Mouse (Mus musculus): ENCODE results near the gene Uba1y. TPM values are rescaled to one million over a fixed set of nuclear protein-coding genes. Genes with fewer than 3 reads are reported as not detected.
"Not testable (repeated sequence)": the region's sequence is repeated elsewhere in the genome, so short reads cannot be mapped to it uniquely, and the experiment has no call there.

Uba1y gene
- polyA plus RNA-seq (2012; rRNA removed): not detected in 2 replicates

- TF ChIP-seq CTCF (IDR thresholded peaks at IDR 0.05; ENCODE audit: extremely low read depth, insufficient read depth, low read length) (no peak), POLR2A (IDR thresholded peaks at IDR 0.05; ENCODE audit: extremely low read depth, insufficient read depth, low read length) (no peak)
- Histone ChIP-seq H3K4me3 (ENCODE audit: insufficient read depth, low read length) (no peak within 1 kb of the TSS), H3K4me1 (ENCODE audit: control insufficient read depth, insufficient read depth, low read length) (no peaks in the 10 kb centered on the region), H3K27ac (ENCODE audit: insufficient read depth, low read length) (no peak within 1 kb of the TSS)
Observed at GRCm38 (mm10) chrY:818396-818795, at the start of gene Uba1y. Gene Uba1y, plus strand, starts transcription at chrY:818649.

DNA sequence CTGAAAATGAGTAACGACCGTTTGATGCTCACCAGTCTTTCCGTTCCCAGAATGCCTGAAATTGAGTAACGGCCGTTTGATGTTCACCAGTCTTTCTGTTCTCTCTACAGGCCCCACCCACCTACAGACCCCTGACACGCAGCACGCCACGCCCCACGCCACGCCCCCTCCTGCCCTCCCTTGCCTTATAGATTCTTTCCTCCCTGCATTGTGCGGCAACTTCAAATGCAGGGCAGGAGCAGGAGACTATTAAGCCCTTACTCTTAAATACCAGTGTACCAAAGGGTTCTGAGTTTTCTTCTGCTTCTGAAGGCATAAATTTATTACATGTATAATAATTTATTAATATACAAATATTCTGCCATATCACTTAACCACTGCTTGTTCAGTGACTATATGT, 21.1 kb upstream of the Uba1y start, which contains the start of gene Zfy1:
TSS of gene Zfy1 (minus strand) at position 101 of the 400 bp plus-strand sequence.
- not testable (repeated sequence) for H3K4me1 ChIP-seq (ENCODE audit: control insufficient read depth, insufficient read depth, low read length); H3K4me3 ChIP-seq (ENCODE audit: insufficient read depth, low read length); H3K27ac ChIP-seq (ENCODE audit: insufficient read depth, low read length)

DNA sequence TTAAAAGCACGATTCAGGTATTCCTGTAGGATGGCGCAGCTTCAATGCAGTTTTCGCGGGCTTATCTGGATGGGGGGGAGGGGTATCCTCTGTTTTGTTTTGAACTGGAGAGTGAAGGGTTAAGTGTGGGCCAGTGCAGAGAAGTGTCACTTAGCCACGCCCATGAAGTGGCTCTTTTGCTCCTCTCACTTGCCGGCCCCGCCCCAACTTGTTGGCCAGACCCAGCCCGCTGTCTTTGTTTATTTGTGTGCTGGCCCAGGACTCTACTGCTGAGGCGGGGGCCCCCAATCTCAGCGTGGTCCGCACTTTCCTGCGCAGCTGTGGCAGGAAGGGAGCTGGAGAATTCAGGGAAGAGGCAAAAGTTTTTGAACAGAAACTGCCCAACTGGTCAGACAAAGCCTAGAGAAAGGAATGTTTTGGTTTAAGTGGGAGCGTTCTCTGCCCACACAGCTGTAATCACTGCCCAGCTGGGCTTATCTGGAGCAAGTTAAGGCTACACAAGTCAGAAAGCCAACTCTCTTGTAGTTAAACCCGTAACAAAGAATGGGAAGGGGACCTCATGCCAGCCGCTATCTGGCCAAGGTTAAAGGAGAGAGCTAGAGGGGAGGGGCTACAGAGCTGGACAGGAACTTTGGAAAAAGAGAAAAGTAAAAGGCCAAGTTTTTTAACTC, 9.3 kb upstream of the Uba1y start:
- no peak overlapping the region for H3K27ac ChIP-seq (ENCODE audit: insufficient read depth, low read length)
- no peak overlapping the region for H3K4me3 ChIP-seq (ENCODE audit: insufficient read depth, low read length)
- no peak for TF ChIP-seq POLR2A (IDR thresholded peaks at IDR 0.05; ENCODE audit: extremely low read depth, insufficient read depth, low read length)
- no peak for TF ChIP-seq CTCF (IDR thresholded peaks at IDR 0.05; ENCODE audit: extremely low read depth, insufficient read depth, low read length)
- no peaks in the 10 kb centered on the region for H3K4me1 ChIP-seq (ENCODE audit: control insufficient read depth, insufficient read depth, low read length)

DNA sequence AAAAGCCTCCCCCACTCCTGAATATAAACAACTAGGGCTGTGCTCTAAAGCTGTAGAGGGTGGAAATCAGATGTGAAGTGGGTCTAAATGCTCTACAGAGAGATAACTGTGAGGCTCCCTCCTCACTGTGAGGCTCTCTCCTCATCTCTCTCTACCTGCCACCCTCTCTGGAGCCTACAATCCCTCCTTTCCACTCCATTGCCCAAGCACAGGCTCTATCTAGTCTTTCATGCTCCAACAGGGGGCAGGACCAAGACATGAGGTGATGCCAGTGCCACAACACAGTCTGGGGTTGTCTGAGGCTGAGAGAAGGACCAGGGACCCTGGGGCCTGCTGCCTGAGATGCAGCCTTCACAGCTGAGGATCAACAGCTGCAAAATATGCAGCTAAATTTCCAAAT, 54.0 kb downstream of the Uba1y start:
- Histone ChIP-seq H3K4me1 (ENCODE audit: control insufficient read depth, insufficient read depth, low read length) (no peaks in the 10 kb centered on the region), H3K4me3 (ENCODE audit: insufficient read depth, low read length) (no peak overlapping the region), H3K27ac (ENCODE audit: insufficient read depth, low read length) (no peak overlapping the region)
- no peak for TF ChIP-seq CTCF (IDR thresholded peaks at IDR 0.05; ENCODE audit: extremely low read depth, insufficient read depth, low read length)
- TF ChIP-seq POLR2A (IDR thresholded peaks at IDR 0.05; ENCODE audit: extremely low read depth, insufficient read depth, low read length): no peak

DNA sequence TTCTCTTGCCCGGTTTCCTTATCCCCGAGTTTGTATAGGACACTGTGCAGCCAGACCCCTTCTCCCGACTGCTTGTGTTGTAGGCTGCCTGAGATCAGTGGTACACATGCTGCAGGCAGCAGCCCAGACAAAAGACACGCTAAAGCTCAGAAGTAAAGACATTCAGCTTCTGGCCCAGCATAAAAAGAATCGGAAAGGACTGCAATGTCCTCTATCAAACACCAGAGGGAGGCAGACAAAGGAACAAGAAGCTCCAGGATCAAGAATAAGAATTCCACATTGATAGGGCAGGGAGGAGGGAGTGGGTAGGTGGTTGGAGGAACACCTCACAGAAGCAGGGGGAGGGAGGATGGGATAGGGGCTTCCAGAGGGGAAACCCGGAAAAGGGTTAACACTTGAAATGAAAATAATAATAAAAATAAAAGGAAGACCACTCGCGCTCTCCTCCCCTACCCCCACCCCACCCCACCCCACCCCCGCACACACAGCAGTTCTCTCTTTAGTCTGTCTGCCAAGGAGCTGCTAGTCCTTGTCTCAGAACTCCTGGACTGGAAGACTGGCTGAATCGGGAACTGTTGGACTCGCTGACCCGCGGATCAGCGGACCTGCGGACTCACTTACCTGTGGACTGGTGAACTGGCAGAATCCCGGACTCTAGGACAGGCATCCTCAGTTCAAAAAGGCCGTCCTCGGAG, 54.6 kb downstream of the Uba1y start:
- Histone ChIP-seq H3K4me1 (ENCODE audit: control insufficient read depth, insufficient read depth, low read length) (no peaks in the 10 kb centered on the region), H3K4me3 (ENCODE audit: insufficient read depth, low read length) (no peak overlapping the region), H3K27ac (ENCODE audit: insufficient read depth, low read length) (no peak overlapping the region)
- no peak for TF ChIP-seq CTCF (IDR thresholded peaks at IDR 0.05; ENCODE audit: extremely low read depth, insufficient read depth, low read length)
- TF ChIP-seq POLR2A (IDR thresholded peaks at IDR 0.05; ENCODE audit: extremely low read depth, insufficient read depth, low read length): no peak

Other genes with a start within 250 kb of the Uba1y start
- gene Zfy1, start 21.2 kb upstream of the Uba1y start, polyA plus RNA-seq (2012; rRNA removed): not detected in 2 replicates
- gene Kdm5d, start 79.1 kb downstream of the Uba1y start, polyA plus RNA-seq (2012; rRNA removed): not detected in 2 replicates
- gene Eif2s3y, start 191.9 kb downstream of the Uba1y start, polyA plus RNA-seq (2012; rRNA removed): not detected in 2 replicates